8 mouse cellular contexts compared by ENCODE assay signal in genomic region chr9:62438755-62439101, GRCm38 (mm10).
DNase-seq lines count a peak whose midpoint lies in the region; ATAC-seq lines count a peak whose summit lies in the region.

No protein-coding gene starts in this region.

- peak overlapping the region; percentile 15; the same call in 1 of the 2 replicates for H3K4me3 ChIP-seq in heart, embryonic 10.5 days
- H3K4me3 ChIP-seq in kidney, embryonic 14.5 days (ENCODE audit: low read length): no peak overlapping the region

- H3K27me3 ChIP-seq in heart, embryonic 10.5 days (ENCODE audit: insufficient read depth, poor library complexity, severe bottlenecking): no peaks in the 10 kb centered on the region
- no peaks in the 10 kb centered on the region for H3K27me3 ChIP-seq in kidney, embryonic 14.5 days (ENCODE audit: control insufficient read depth, insufficient read depth, low read length)

- ATAC-seq in kidney, embryonic 14.5 days (ENCODE audit: low FRiP score, low TSS enrichment): peak; percentile 33; the same call in 1 of the 2 replicates

- WGBS in heart, embryonic 10.5 days: 17% methylated on average over 3 of the region's 3 CpGs
- WGBS in kidney, embryonic 14.5 days: 28% methylated on average over 3 of the region's 3 CpGs

- no peak overlapping the region for H3K9ac ChIP-seq in kidney, embryonic 14.5 days (ENCODE audit: low read depth, low read length)

- H3K4me1 ChIP-seq in heart, embryonic 10.5 days: peaks cover 40% of the 10 kb centered on the region
- H3K4me1 ChIP-seq in kidney, embryonic 14.5 days (ENCODE audit: control insufficient read depth, insufficient read depth, low read length): peaks cover 7% of the 10 kb centered on the region

- no peaks in the 10 kb centered on the region for H3K9me3 ChIP-seq in heart, embryonic 10.5 days
- no peaks in the 10 kb centered on the region for H3K9me3 ChIP-seq in kidney, embryonic 14.5 days (ENCODE audit: control insufficient read depth, low read length)

- H3K4me2 ChIP-seq in kidney, embryonic 14.5 days (replicated peaks; ENCODE audit: low read depth, low read length): no peak overlapping the region

- H3K36me3 ChIP-seq in heart, embryonic 10.5 days: no peaks in the 10 kb centered on the region
- no peaks in the 10 kb centered on the region for H3K36me3 ChIP-seq in kidney, embryonic 14.5 days (ENCODE audit: control insufficient read depth, insufficient read depth, low read length)

- DNase-seq in ovary, postnatal 36 days (ENCODE audit: low spot score): peak; percentile 11
- no peak for DNase-seq in ovary, adult 18-20 months (ENCODE audit: low spot score)
- peak; percentile 93 for DNase-seq in heart, embryonic 10.5 days (ENCODE audit: low spot score)
- DNase-seq in lung, adult 18-20 months: peak; percentile 73 to 83
- peak; percentile 91 for DNase-seq in retina, postnatal 1 day
- DNase-seq in thymus, postnatal 14 days: no peak
- no peak for DNase-seq in cerebellum, postnatal 4 days (ENCODE audit: low spot score in 2 of 2)

- H3K27ac ChIP-seq in heart, embryonic 10.5 days: peak overlapping the region; percentile 92
- peak overlapping the region; percentile 62; the same call in 1 of the 2 replicates for H3K27ac ChIP-seq in kidney, embryonic 14.5 days (ENCODE audit: low read depth, low read length)

Comparison
In these comparisons a context has a peak if more than half of its experiments do, and no peak if none do; other contexts are left out.
1. DNase-seq: peak in ovary, postnatal 36 days (single experiment), heart, embryonic 10.5 days (single experiment), lung, adult 18-20 months (2 of 2) and retina, postnatal 1 day (single experiment); none in ovary, adult 18-20 months (single experiment), thymus, postnatal 14 days (single experiment) and cerebellum, postnatal 4 days (0 of 2).